Mouse (Mus musculus) layer of hippocampus, adult 18-20 months (tissue): ENCODE measurements around the gene Gdpd3. TPM values are rescaled to one million over a fixed set of nuclear protein-coding genes. Genes with fewer than 3 reads are reported as not detected.
"Not testable (repeated sequence)": the region's sequence is repeated elsewhere in the genome, so short reads cannot be mapped to it uniquely, and the experiment has no call there.

Source experiments
- DNase-seq, 2 experiments: peaks; one replicate each; pipeline ENCODE4 v3.0.0; 2022; ENCODE audit warnings: low spot score in 2 of 2
- long read RNA-seq: library from polyadenylated mRNA; stranded (forward); transcript quantifications from one replicate; pipeline ENCODE4 v2.0.0, GENCODE M21; 2021
- total RNA-seq, 2 experiments: library from RNA; stranded (reverse); gene quantifications; 2 replicates each; pipeline ENCODE4 v1.2.3; 2021

Gdpd3 gene
- 1 to 10 TPM; 2.2 to 4.6 TPM for total RNA-seq
- long read RNA-seq, partial matches to known transcripts, result 0 of 1 reads
- long read RNA-seq, other reads (novel, unspliced or antisense), result 1 of 1 reads

- DNase-seq, result no peak
These were observed at the start of gene Gdpd3 for GRCm38 (mm10) chr7:126766201-126766600. Gdpd3 (plus strand) TSS chr7:126766334.

GRCm38 (mm10) chr7:126717566-126717965 is 48.6 kb upstream of the Gdpd3 start:
- no peak for DNase-seq

- DNase-seq, result peak in 1 of 2 experiments; percentile 49
These were observed 47.3 kb upstream of the Gdpd3 start for GRCm38 (mm10) chr7:126718787-126719337.

GRCm38 (mm10) chr7:126721635-126722034 is 44.5 kb upstream of the Gdpd3 start:
- no peak for DNase-seq

- no peak for DNase-seq
These were observed 41.1 kb upstream of the Gdpd3 start for GRCm38 (mm10) chr7:126725077-126725476.

GRCm38 (mm10) chr7:126725667-126726066 is 40.5 kb upstream of the Gdpd3 start:
- no peak for DNase-seq

GRCm38 (mm10) chr7:126730256-126730789 is 35.8 kb upstream of the Gdpd3 start:
- DNase-seq, result not testable (repeated sequence)

- DNase-seq, result no peak
These were observed 30.0 kb upstream of the Gdpd3 start for GRCm38 (mm10) chr7:126736122-126736521.

GRCm38 (mm10) chr7:126739551-126739950 is 26.6 kb upstream of the Gdpd3 start:
- DNase-seq, result no peak

- DNase-seq, result no peak
These were observed 25.9 kb upstream of the Gdpd3 start for GRCm38 (mm10) chr7:126740132-126740735.

GRCm38 (mm10) chr7:126740977-126741376 is 25.2 kb upstream of the Gdpd3 start:
- DNase-seq, result no peak

GRCm38 (mm10) chr7:126741452-126741851 is 24.7 kb upstream of the Gdpd3 start:
- no peak for DNase-seq

GRCm38 (mm10) chr7:126741964-126742482 is 24.1 kb upstream of the Gdpd3 start:
- no peak for DNase-seq

GRCm38 (mm10) chr7:126746066-126746465 is 20.1 kb upstream of the Gdpd3 start:
- DNase-seq, result no peak

GRCm38 (mm10) chr7:126746798-126747197 is 19.3 kb upstream of the Gdpd3 start:
- DNase-seq, result no peak

- no peak for DNase-seq
These were observed 17.3 kb upstream of the Gdpd3 start for GRCm38 (mm10) chr7:126748824-126749223.

- DNase-seq, result no peak
These were observed 16.4 kb upstream of the Gdpd3 start for GRCm38 (mm10) chr7:126749582-126750343.

GRCm38 (mm10) chr7:126754866-126755265 is 11.3 kb upstream of the Gdpd3 start:
- DNase-seq, result peak in 1 of 2 experiments; percentile 81

- DNase-seq, result no peak
These were observed 7.6 kb upstream of the Gdpd3 start for GRCm38 (mm10) chr7:126758539-126758938.

- peak; percentile 80 to 92 for DNase-seq
These were observed 7.0 kb upstream of the Gdpd3 start, which contains the start of gene Mapk3 for GRCm38 (mm10) chr7:126759050-126759671. Mapk3 (plus strand) TSS chr7:126759601.
